Mouse (Mus musculus) CH12.LX (cell line): ENCODE data around the gene Vmn2r25.
"Not testable (repeated sequence)": the region's sequence is repeated elsewhere in the genome, so short reads cannot be mapped to it uniquely, and the experiment has no call there.

Experiments used
- MAZ ChIP-seq: IDR thresholded peaks from 2 replicates; pipeline ENCODE4 v1.6.1; 2012; ENCODE audit warnings: low read depth, mild to moderate bottlenecking, inconsistent platforms, low read length, improper control_type of control experiment, moderate library complexity
- POLR2A ChIP-seq: IDR thresholded peaks from 2 replicates; pipeline ENCODE4 v1.6.1; 2011; ENCODE audit warnings: low read depth, mild to moderate bottlenecking, improper control_type of control experiment, low read length
- ZKSCAN1 ChIP-seq: IDR thresholded peaks from 2 replicates; pipeline ENCODE4 v1.6.1; 2012; ENCODE audit warnings: low read depth, inconsistent platforms, low read length, improper control_type of control experiment, borderline replicate concordance

- not testable (repeated sequence) for TF ChIP-seq ZKSCAN1, MAZ, POLR2A
These were observed 43.0 kb downstream of the Vmn2r25 start for GRCm38 (mm10) chr6:123810291-123810690.
